Mouse (Mus musculus) intestine, embryonic 15.5 days (tissue): Measurements from ENCODE around the gene Eri2. TPM values are rescaled to one million over a fixed set of nuclear protein-coding genes. Genes with fewer than 3 reads are reported as not detected.

Source experiments
- ATAC-seq: fragments of 200-750 bp; cut with Nextera tagmentation; 2 replicates; pipeline ENCODE4 v1.8.0; 2017; ENCODE audit warnings: moderate TSS enrichment, moderate library complexity
- H3K27ac ChIP-seq: fragments of 300-500 bp; sonication (generic); 2 replicates; pipeline ENCODE4 v1.5.1; 2015; ENCODE audit warnings: mild to moderate bottlenecking, inconsistent platforms
- H3K27me3 ChIP-seq: fragments of 300-500 bp; sonication (generic); replicated peaks from 2 replicates; pipeline ENCODE4 v1.6.1; 2015; ENCODE audit warnings: inconsistent platforms
- H3K36me3 ChIP-seq: fragments of 300-500 bp; sonication (generic); 2 replicates; pipeline ENCODE4 v1.6.1; 2015; ENCODE audit warnings: inconsistent platforms
- H3K4me1 ChIP-seq: fragments of 300-500 bp; sonication (generic); replicated peaks from 2 replicates; pipeline ENCODE4 v1.6.1; 2015; ENCODE audit warnings: inconsistent platforms
- H3K4me2 ChIP-seq: fragments of 300-500 bp; sonication (generic); replicated peaks from 2 replicates; pipeline ENCODE4 v1.6.1; 2015; ENCODE audit warnings: mild to moderate bottlenecking, inconsistent platforms
- H3K4me3 ChIP-seq: fragments of 300-500 bp; sonication (generic); replicated peaks from 2 replicates; pipeline ENCODE4 v1.5.1; 2015; ENCODE audit warnings: inconsistent platforms
- H3K9ac ChIP-seq: fragments of 300-500 bp; sonication (generic); 2 replicates; pipeline ENCODE4 v1.6.1; 2015; ENCODE audit warnings: inconsistent platforms
- H3K9me3 ChIP-seq: fragments of 300-500 bp; sonication (generic); 2 replicates; pipeline ENCODE4 v1.6.1; 2016; ENCODE audit warnings: inconsistent platforms
- WGBS: fragments of 180-500 bp; shearing (Covaris S2); methylation state at CpG from one replicate; pipeline ENCODE4 v1.1.7; 2015; 5-methylcytosine and 5-hydroxymethylcytosine counted together
- polyA plus RNA-seq: library from polyadenylated mRNA; unstranded; fragments of >200 nt; fragmentation: Nextera tagmentation; extraction: Ambion mirVana; gene quantifications from 2 replicates; pipeline ENCODE4 v1.2.1, GENCODE M21; 2015

Gene Eri2
- polyA plus RNA-seq, result 16.0 and 18.8 TPM in 2 replicates

GRCm38 (mm10) chr7:119793586-119794250 lies at the start of gene Eri2, which contains the start of gene Rexo5:
TSS of gene Eri2 (minus strand) at chr7:119794058.
TSS of gene Rexo5 (plus strand) at chr7:119794006.
- under 1% methylated on average over 53 of the region's 53 CpGs for WGBS
- Histone ChIP-seq H3K9ac (peak within 1 kb of the TSS; percentile 78), H3K9me3 (no peaks in the 10 kb centered on the region), H3K27me3 (no peaks in the 10 kb centered on the region), H3K4me3 (peak within 1 kb of the TSS; percentile 58), H3K4me2 (peak within 1 kb of the TSS; percentile 84), H3K4me1 (peaks cover 5% of the 10 kb centered on the region; the same call in 1 of the 2 replicates), H3K27ac (peak within 1 kb of the TSS; percentile 66), H3K36me3 (no peaks in the 10 kb centered on the region)
- peak; percentile 100 for ATAC-seq

- no peak overlapping the region for H3K4me3 ChIP-seq
- no peaks in the 10 kb centered on the region for H3K9me3 ChIP-seq
- no peaks in the 10 kb centered on the region for H3K36me3 ChIP-seq
- no peak overlapping the region for H3K4me2 ChIP-seq
- H3K27me3 ChIP-seq, result no peaks in the 10 kb centered on the region
- no peak overlapping the region for H3K27ac ChIP-seq
- ATAC-seq, result no peak
- no peaks in the 10 kb centered on the region for H3K4me1 ChIP-seq
- H3K9ac ChIP-seq, result no peak overlapping the region
- 91% methylated on average over 4 of the region's 4 CpGs for WGBS
Observed at GRCm38 (mm10) chr7:119841820-119842449, 48.1 kb upstream of the Eri2 start.

GRCm38 (mm10) chr7:119835996-119836777 lies 42.3 kb upstream of the Eri2 start:
- Histone ChIP-seq H3K4me1 (no peaks in the 10 kb centered on the region), H3K27me3 (no peaks in the 10 kb centered on the region), H3K4me2 (no peak overlapping the region), H3K27ac (no peak overlapping the region), H3K36me3 (no peaks in the 10 kb centered on the region), H3K9ac (no peak overlapping the region), H3K9me3 (no peaks in the 10 kb centered on the region), H3K4me3 (no peak overlapping the region)
- WGBS, result 92% methylated on average over 4 of the region's 4 CpGs
- ATAC-seq, result no peak

- Histone ChIP-seq H3K4me2 (no peak overlapping the region), H3K4me1 (no peaks in the 10 kb centered on the region), H3K36me3 (no peaks in the 10 kb centered on the region), H3K27ac (no peak overlapping the region), H3K9me3 (no peaks in the 10 kb centered on the region), H3K4me3 (no peak overlapping the region), H3K9ac (no peak overlapping the region), H3K27me3 (no peaks in the 10 kb centered on the region)
- WGBS, result 97% methylated on average over 1 of the region's 1 CpGs
- ATAC-seq, result no peak
Observed at GRCm38 (mm10) chr7:119835371-119835770, 41.5 kb upstream of the Eri2 start.

GRCm38 (mm10) chr7:119808723-119809122 lies 14.9 kb upstream of the Eri2 start:
- WGBS, result 89% methylated on average over 3 of the region's 3 CpGs
- Histone ChIP-seq H3K27me3 (no peaks in the 10 kb centered on the region), H3K4me3 (no peak overlapping the region), H3K9me3 (no peaks in the 10 kb centered on the region), H3K4me1 (no peaks in the 10 kb centered on the region), H3K4me2 (no peak overlapping the region), H3K36me3 (peaks cover 3% of the 10 kb centered on the region; the same call in 1 of the 2 replicates), H3K9ac (no peak overlapping the region), H3K27ac (no peak overlapping the region)
- ATAC-seq, result no peak

GRCm38 (mm10) chr7:119807396-119807795 lies 13.5 kb upstream of the Eri2 start:
- Histone ChIP-seq H3K4me3 (no peak overlapping the region), H3K4me1 (no peaks in the 10 kb centered on the region), H3K27me3 (no peaks in the 10 kb centered on the region), H3K9ac (no peak overlapping the region), H3K4me2 (no peak overlapping the region), H3K36me3 (peaks cover 3% of the 10 kb centered on the region; the same call in 1 of the 2 replicates), H3K27ac (no peak overlapping the region), H3K9me3 (no peaks in the 10 kb centered on the region)
- WGBS, result 95% methylated on average over 5 of the region's 5 CpGs
- no peak for ATAC-seq

GRCm38 (mm10) chr7:119800991-119801390 lies 7.1 kb upstream of the Eri2 start:
- ATAC-seq, result no peak
- Histone ChIP-seq H3K27ac (no peak overlapping the region), H3K4me1 (no peaks in the 10 kb centered on the region), H3K4me3 (no peak overlapping the region), H3K27me3 (no peaks in the 10 kb centered on the region), H3K36me3 (no peaks in the 10 kb centered on the region), H3K9me3 (no peaks in the 10 kb centered on the region), H3K9ac (no peak overlapping the region), H3K4me2 (no peak overlapping the region)
- WGBS, result 85% methylated on average over 3 of the region's 3 CpGs

- H3K4me1 ChIP-seq, result no peaks in the 10 kb centered on the region
- no peaks in the 10 kb centered on the region for H3K27me3 ChIP-seq
- no peak for ATAC-seq
- no peaks in the 10 kb centered on the region for H3K36me3 ChIP-seq
- no peaks in the 10 kb centered on the region for H3K9me3 ChIP-seq
- H3K27ac ChIP-seq, result no peak overlapping the region
- no peak overlapping the region for H3K4me2 ChIP-seq
- no peak overlapping the region for H3K9ac ChIP-seq
- 98% methylated on average over 3 of the region's 3 CpGs for whole genome bisulfite sequencing
- no peak overlapping the region for H3K4me3 ChIP-seq
Observed at GRCm38 (mm10) chr7:119800488-119800887, 6.6 kb upstream of the Eri2 start.

GRCm38 (mm10) chr7:119795311-119795710 lies 1.5 kb upstream of the Eri2 start:
- Histone ChIP-seq H3K4me3 (peak overlapping the region; percentile 9; the same call in 1 of the 2 replicates), H3K4me2 (peak overlapping the region; percentile 48), H3K27me3 (no peaks in the 10 kb centered on the region), H3K4me1 (peaks cover 5% of the 10 kb centered on the region; the same call in 1 of the 2 replicates), H3K9me3 (no peaks in the 10 kb centered on the region), H3K36me3 (no peaks in the 10 kb centered on the region), H3K9ac (no peak overlapping the region), H3K27ac (no peak overlapping the region)
- ATAC-seq, result no peak

GRCm38 (mm10) chr7:119794251-119794638 lies 387 bp upstream of the Eri2 start:
- H3K36me3 ChIP-seq, result no peaks in the 10 kb centered on the region
- H3K4me1 ChIP-seq, result peaks cover 5% of the 10 kb centered on the region; the same call in 1 of the 2 replicates
- no peaks in the 10 kb centered on the region for H3K9me3 ChIP-seq
- no peaks in the 10 kb centered on the region for H3K27me3 ChIP-seq
- peak overlapping the region; percentile 84 for H3K4me2 ChIP-seq
- ATAC-seq, result peak; percentile 84
- peak overlapping the region; percentile 58 for H3K4me3 ChIP-seq
- peak overlapping the region; percentile 66 for H3K27ac ChIP-seq
- H3K9ac ChIP-seq, result peak overlapping the region; percentile 78
- WGBS, result under 1% methylated on average over 21 of the region's 21 CpGs

- H3K27ac ChIP-seq, result no peak overlapping the region
- 0 out of 2 replicates have a peak, but pooled peaks cover 4% of the 10 kb centered on the region for H3K36me3 ChIP-seq
Observed at GRCm38 (mm10) chr7:119789024-119789423, 4.8 kb downstream of the Eri2 start.

GRCm38 (mm10) chr7:119784908-119785307 lies 8.9 kb downstream of the Eri2 start:
- Histone ChIP-seq H3K9ac (no peak overlapping the region), H3K36me3 (0 out of 2 replicates have a peak, but pooled peaks cover 4% of the 10 kb centered on the region), H3K4me3 (no peak overlapping the region), H3K4me1 (no peaks in the 10 kb centered on the region), H3K27me3 (no peaks in the 10 kb centered on the region), H3K4me2 (no peak overlapping the region), H3K9me3 (no peaks in the 10 kb centered on the region), H3K27ac (no peak overlapping the region)
- WGBS, result 84% methylated on average over 5 of the region's 5 CpGs
- ATAC-seq, result no peak

More at GRCm38 (mm10) chr7:119789024-119789423, 4.8 kb downstream of the Eri2 start:
- 89% methylated on average over 3 of the region's 3 CpGs for WGBS
- no peaks in the 10 kb centered on the region for H3K9me3 ChIP-seq
- no peak overlapping the region for H3K4me2 ChIP-seq
- ATAC-seq, result no peak
- no peaks in the 10 kb centered on the region for H3K27me3 ChIP-seq
- no peak overlapping the region for H3K4me3 ChIP-seq
- H3K9ac ChIP-seq, result no peak overlapping the region
- no peaks in the 10 kb centered on the region for H3K4me1 ChIP-seq
